Mouse (Mus musculus): ENCODE data around the gene Glis3. TPM values are rescaled to one million over a fixed set of nuclear protein-coding genes. Genes with fewer than 3 reads are reported as not detected.

The Glis3 gene
- polyA plus RNA-seq, 2 experiments = 0.08 to 0.14 TPM

DNA sequence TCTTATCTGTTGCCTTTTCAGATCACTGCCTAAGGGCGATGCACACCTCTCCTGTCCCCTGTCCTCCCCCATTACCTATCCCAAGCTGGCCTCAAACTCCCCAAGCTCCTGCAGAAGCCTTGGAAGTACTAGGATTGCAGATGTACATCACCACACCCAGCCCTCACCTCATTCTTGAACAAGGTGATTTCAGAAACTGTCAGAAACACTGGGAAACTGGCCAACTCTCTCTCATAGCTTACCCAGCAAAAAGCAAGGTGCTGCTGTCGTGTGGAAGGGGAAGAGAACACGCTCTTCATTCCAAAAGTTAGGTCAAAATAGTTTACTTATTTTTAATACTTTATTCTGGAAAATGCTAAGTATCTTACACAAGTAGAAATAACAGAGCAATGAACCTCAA lies 160.6 kb downstream of the Glis3 start:
- WGBS (ENCODE audit: insufficient replicate concordance) = 57% methylated on average over 3 of the region's 3 CpGs
- TF ChIP-seq CTCF (IDR thresholded peaks at IDR 0.05; ENCODE audit: low read depth) (no peak), EP300 (IDR thresholded peaks at IDR 0.05; ENCODE audit: low read depth) (no peak)
- Histone ChIP-seq H3K9ac (replicated peaks) (no peak overlapping the region), H3K4me2 (ENCODE audit: low read depth) (no peak overlapping the region), H3K36me3 (replicated peaks; ENCODE audit: control insufficient read depth, insufficient read depth, low read depth) (no peaks in the 10 kb centered on the region), H3K4me1 (replicated peaks; ENCODE audit: control insufficient read depth in 2 of 2, insufficient read depth in 2 of 2, low read length in 1 of 2) (peaks cover 0 to 4% of the 10 kb centered on the region in 2 experiments; a peak in 1 of 4 replicates), H3K4me3 (ENCODE audit: insufficient read depth in 1 of 2, low read depth in 2 of 2, low read length in 2 of 2) (no peak overlapping the region), H3K27ac (no peak overlapping the region), H3K27me3 (ENCODE audit: control insufficient read depth, insufficient read depth, low read length) (no peaks in the 10 kb centered on the region), H3K9me3 (ENCODE audit: control insufficient read depth, low read length) (no peaks in the 10 kb centered on the region)
- DNase-seq (ENCODE audit: low read depth in 3 of 3, low spot score in 3 of 3) = no peak
- ATAC-seq (ENCODE audit: insufficient read depth) = no peak

DNA sequence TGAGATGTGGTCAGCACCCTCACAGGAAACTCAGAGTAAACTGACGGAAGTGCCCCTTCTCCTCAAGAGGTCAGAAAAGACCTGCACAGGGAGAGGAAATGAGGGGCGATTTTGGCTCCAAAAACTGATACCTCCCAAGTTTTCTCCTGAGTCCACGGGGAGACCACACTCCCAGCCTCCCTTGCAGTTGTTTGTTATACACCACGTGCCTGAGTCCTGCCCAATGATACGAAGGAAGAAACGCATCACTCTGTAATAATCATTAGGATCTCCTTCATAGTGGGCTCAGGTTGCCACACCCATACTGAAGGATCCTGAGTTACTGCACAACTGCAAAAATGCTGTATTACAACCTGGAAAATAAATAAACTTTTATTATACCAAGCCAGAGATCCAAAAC lies 161.0 kb downstream of the Glis3 start:
- Histone ChIP-seq H3K27ac (no peak overlapping the region), H3K4me2 (ENCODE audit: low read depth) (no peak overlapping the region), H3K9me3 (ENCODE audit: control insufficient read depth, low read length) (no peaks in the 10 kb centered on the region), H3K4me1 (replicated peaks; ENCODE audit: control insufficient read depth in 2 of 2, insufficient read depth in 2 of 2, low read length in 1 of 2) (peaks cover 0 to 4% of the 10 kb centered on the region in 2 experiments; a peak in 1 of 4 replicates), H3K27me3 (ENCODE audit: control insufficient read depth, insufficient read depth, low read length) (no peaks in the 10 kb centered on the region), H3K36me3 (replicated peaks; ENCODE audit: control insufficient read depth, insufficient read depth, low read depth) (no peaks in the 10 kb centered on the region), H3K9ac (replicated peaks) (no peak overlapping the region), H3K4me3 (ENCODE audit: insufficient read depth in 1 of 2, low read depth in 2 of 2, low read length in 2 of 2) (no peak overlapping the region)
- DNase-seq (ENCODE audit: low read depth in 3 of 3, low spot score in 3 of 3) (no peak), ATAC-seq (ENCODE audit: insufficient read depth) (no peak)
- no peak for TF ChIP-seq EP300 (IDR thresholded peaks at IDR 0.05; ENCODE audit: low read depth)
- TF ChIP-seq CTCF (IDR thresholded peaks at IDR 0.05; ENCODE audit: low read depth) = no peak
- WGBS (ENCODE audit: insufficient replicate concordance) = 55% methylated on average over 6 of the region's 6 CpGs

GRCm38 (mm10) chr19:28518266-28518665 lies 161.6 kb downstream of the Glis3 start:
- no peaks in the 10 kb centered on the region for H3K27me3 ChIP-seq (ENCODE audit: control insufficient read depth, insufficient read depth, low read length)
- H3K4me3 ChIP-seq (ENCODE audit: insufficient read depth in 1 of 2, low read depth in 2 of 2, low read length in 2 of 2) = no peak overlapping the region
- no peak for TF ChIP-seq EP300 (IDR thresholded peaks at IDR 0.05; ENCODE audit: low read depth)
- no peak for TF ChIP-seq CTCF (IDR thresholded peaks at IDR 0.05; ENCODE audit: low read depth)
- peaks cover 0 to 4% of the 10 kb centered on the region in 2 experiments; a peak in 1 of 4 replicates for H3K4me1 ChIP-seq (replicated peaks; ENCODE audit: control insufficient read depth in 2 of 2, insufficient read depth in 2 of 2, low read length in 1 of 2)
- H3K36me3 ChIP-seq (replicated peaks; ENCODE audit: control insufficient read depth, insufficient read depth, low read depth) = no peaks in the 10 kb centered on the region
- ATAC-seq (ENCODE audit: insufficient read depth) (no peak), DNase-seq (ENCODE audit: low read depth in 3 of 3, low spot score in 3 of 3) (no peak)
- 65% methylated on average over 5 of the region's 5 CpGs for WGBS (ENCODE audit: insufficient replicate concordance)
- H3K4me2 ChIP-seq (ENCODE audit: low read depth) = no peak overlapping the region
- H3K27ac ChIP-seq = no peak overlapping the region
- H3K9me3 ChIP-seq (ENCODE audit: control insufficient read depth, low read length) = no peaks in the 10 kb centered on the region
- H3K9ac ChIP-seq (replicated peaks) = no peak overlapping the region

GRCm38 (mm10) chr19:28517464-28518080 lies 162.3 kb downstream of the Glis3 start:
- no peak overlapping the region for H3K4me3 ChIP-seq (ENCODE audit: insufficient read depth in 1 of 2, low read depth in 2 of 2, low read length in 2 of 2)
- H3K36me3 ChIP-seq (replicated peaks; ENCODE audit: control insufficient read depth, insufficient read depth, low read depth) = no peaks in the 10 kb centered on the region
- ATAC-seq (ENCODE audit: insufficient read depth) = no peak
- peaks cover 0 to 4% of the 10 kb centered on the region in 2 experiments; a peak in 1 of 4 replicates for H3K4me1 ChIP-seq (replicated peaks; ENCODE audit: control insufficient read depth in 2 of 2, insufficient read depth in 2 of 2, low read length in 1 of 2)
- no peak for DNase-seq (ENCODE audit: low read depth in 3 of 3, low spot score in 3 of 3)
- H3K9me3 ChIP-seq (ENCODE audit: control insufficient read depth, low read length) = no peaks in the 10 kb centered on the region
- WGBS (ENCODE audit: insufficient replicate concordance) = 58% methylated on average over 9 of the region's 9 CpGs
- no peak overlapping the region for H3K27ac ChIP-seq
- TF ChIP-seq CTCF (IDR thresholded peaks at IDR 0.05; ENCODE audit: low read depth) (no peak), EP300 (IDR thresholded peaks at IDR 0.05; ENCODE audit: low read depth) (no peak)
- H3K4me2 ChIP-seq (ENCODE audit: low read depth) = no peak overlapping the region
- no peak overlapping the region for H3K9ac ChIP-seq (replicated peaks)
- H3K27me3 ChIP-seq (ENCODE audit: control insufficient read depth, insufficient read depth, low read length) = no peaks in the 10 kb centered on the region

DNA sequence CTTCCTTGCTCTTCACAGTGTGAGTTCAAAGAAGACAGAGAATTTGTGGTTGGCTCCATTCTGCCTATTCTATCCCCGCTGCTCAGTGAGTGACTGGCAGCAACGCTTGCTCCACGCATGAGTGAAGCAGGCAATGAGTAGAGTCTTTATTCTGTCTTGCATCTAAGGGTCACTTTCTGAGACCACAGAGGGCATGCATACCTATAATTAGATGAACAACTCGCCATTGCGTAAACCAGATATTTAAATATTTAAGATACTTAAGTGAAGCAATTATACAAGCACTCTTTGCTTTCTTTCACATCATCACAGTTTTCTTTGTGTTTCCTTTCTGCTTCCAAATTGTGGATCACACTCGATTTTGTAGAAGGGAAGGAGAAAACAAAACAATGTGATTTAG lies 163.4 kb downstream of the Glis3 start:
- Histone ChIP-seq H3K9ac (replicated peaks) (no peak overlapping the region), H3K4me1 (replicated peaks; ENCODE audit: control insufficient read depth in 2 of 2, insufficient read depth in 2 of 2, low read length in 1 of 2) (peaks cover 0 to 4% of the 10 kb centered on the region in 2 experiments; a peak in 1 of 4 replicates), H3K4me3 (ENCODE audit: insufficient read depth in 1 of 2, low read depth in 2 of 2, low read length in 2 of 2) (no peak overlapping the region), H3K27ac (no peak overlapping the region), H3K27me3 (ENCODE audit: control insufficient read depth, insufficient read depth, low read length) (no peaks in the 10 kb centered on the region), H3K36me3 (replicated peaks; ENCODE audit: control insufficient read depth, insufficient read depth, low read depth) (no peaks in the 10 kb centered on the region), H3K9me3 (ENCODE audit: control insufficient read depth, low read length) (no peaks in the 10 kb centered on the region), H3K4me2 (ENCODE audit: low read depth) (no peak overlapping the region)
- WGBS (ENCODE audit: insufficient replicate concordance) = 63% methylated on average over 6 of the region's 6 CpGs
- ATAC-seq (ENCODE audit: insufficient read depth) (no peak), DNase-seq (ENCODE audit: low read depth in 3 of 3, low spot score in 3 of 3) (no peak)
- TF ChIP-seq EP300 (IDR thresholded peaks at IDR 0.05; ENCODE audit: low read depth) = no peak
- no peak for TF ChIP-seq CTCF (IDR thresholded peaks at IDR 0.05; ENCODE audit: low read depth)

All from liver, embryonic 14.5 days (tissue).